Mouse (Mus musculus) megakaryocyte progenitor cell, adult 5-6 weeks (primary cell): Measurements from ENCODE around the gene Krt80. TPM values are rescaled to one million over a fixed set of nuclear protein-coding genes. Genes with fewer than 3 reads are reported as not detected.

ENCODE experiments used
- ATAC-seq: replicated peaks from 2 replicates; pipeline ENCODE4 v1.8.0; 2016; ENCODE audit warnings: mild to moderate bottlenecking, moderate TSS enrichment, inconsistent platforms; ENCODE audit not compliant: poor library complexity
- total RNA-seq, 2 experiments: library from RNA; stranded (forward) in 1 of 2; stranded (reverse) in 1 of 2; fragments of 157-497, 149-512 nt in 1 of 2; fragments of 200-1000 nt in 1 of 2; gene quantifications; 2 replicates each; pipeline versions ENCODE4 v1.2.3 to v1.2.4; 2015 to 2017

Gene Krt80
- total RNA-seq (2015) (1.8 and 3.1 TPM in 2 replicates), total RNA-seq (2017) (0.57 and 0.83 TPM in 2 replicates)

DNA sequence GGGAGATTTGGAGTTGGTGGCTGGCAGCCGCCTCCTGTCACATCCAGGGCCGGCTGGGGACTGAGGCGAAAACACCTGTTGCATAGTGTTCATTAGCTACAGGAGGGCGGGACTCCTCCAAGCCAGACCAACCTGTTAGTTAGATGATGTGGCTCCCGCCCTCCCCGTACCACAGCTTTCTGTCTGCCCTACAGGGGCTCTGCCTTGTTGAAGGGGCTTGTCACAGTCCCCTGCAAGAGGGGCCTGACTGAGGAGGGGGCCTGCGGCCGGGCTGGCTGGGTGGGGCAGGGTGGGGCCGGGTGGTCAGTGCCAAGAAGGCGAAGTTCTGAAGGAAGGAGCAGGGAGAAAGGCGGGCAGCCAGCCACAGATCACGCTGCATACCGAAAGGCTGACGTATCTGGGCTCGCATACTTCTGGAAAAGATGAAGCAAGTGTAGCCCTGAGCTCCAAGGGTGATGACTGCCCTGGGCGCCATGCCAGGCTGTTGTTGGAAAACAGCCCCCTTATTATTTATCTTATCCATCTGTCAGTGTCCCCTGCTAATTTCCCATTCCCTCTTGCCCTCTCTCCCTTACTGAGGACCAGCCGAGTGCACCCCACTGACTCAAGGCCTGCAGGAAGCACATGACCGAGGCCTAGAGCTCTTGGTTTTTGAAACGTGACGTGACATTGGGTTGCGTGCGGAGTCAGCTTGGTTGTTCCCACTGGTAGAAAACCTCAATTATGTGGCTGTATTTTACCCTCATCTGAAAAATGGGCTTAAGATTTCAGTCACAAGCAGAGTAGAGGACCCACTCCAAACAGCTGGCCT lies at the start of gene Krt80:
Krt80 (minus strand) TSS at position 62 of the 811 bp plus-strand sequence.
- ATAC-seq = no peak

- ATAC-seq = no peak
These were observed 49.0 kb upstream of the Krt80 start for GRCm38 (mm10) chr15:101418950-101419349.

- no peak for ATAC-seq
These were observed 45.0 kb upstream of the Krt80 start for GRCm38 (mm10) chr15:101414807-101415565.

- ATAC-seq = no peak
These were observed 44.1 kb upstream of the Krt80 start for GRCm38 (mm10) chr15:101413916-101414635.

GRCm38 (mm10) chr15:101412188-101412587 lies 42.2 kb upstream of the Krt80 start:
- no peak for ATAC-seq

GRCm38 (mm10) chr15:101410775-101411174 lies 40.8 kb upstream of the Krt80 start, which contains the start of gene Krt7:
Krt7 (plus strand) TSS chr15:101411043.
- peak; percentile 78 for ATAC-seq

GRCm38 (mm10) chr15:101398269-101398668 lies 28.3 kb upstream of the Krt80 start:
- ATAC-seq = no peak

DNA sequence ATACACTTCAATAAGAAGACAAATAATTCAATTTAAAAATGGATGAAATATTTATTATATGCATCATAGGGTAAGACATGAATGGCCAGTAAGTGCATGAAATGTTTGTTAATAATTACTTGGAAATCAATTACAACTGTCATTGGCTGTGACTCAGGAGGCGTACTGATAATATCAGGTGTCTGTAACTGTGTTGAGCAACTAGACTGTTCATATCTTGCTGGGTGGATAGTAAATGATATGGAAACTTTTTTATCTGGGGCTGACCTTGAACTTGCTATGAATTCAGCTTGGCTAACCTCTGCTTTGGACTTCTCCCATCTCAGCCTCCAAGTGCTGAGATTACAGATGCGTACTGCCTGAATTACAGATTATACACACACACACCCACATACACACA lies 27.7 kb upstream of the Krt80 start:
- ATAC-seq = no peak

DNA sequence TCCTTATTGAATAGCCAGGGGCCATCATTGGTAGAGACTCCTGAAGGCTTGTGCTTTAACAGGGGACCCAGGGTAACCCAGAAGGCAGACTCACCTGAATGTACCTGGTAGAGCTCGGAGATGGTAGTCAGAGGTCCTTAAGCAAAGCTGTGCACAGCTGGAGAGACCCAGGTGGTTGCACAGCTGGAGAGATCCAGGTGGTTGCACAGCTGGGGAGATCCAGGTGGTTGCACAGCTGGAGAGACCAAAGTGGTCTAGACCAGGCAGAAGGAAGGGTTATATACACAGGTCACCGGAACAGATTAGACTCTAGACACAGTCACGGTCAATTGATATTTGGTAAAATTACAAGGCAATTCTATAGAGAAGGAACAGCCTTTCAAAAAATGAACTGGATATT lies 27.0 kb upstream of the Krt80 start:
- no peak for ATAC-seq

GRCm38 (mm10) chr15:101396466-101396865 lies 26.5 kb upstream of the Krt80 start:
- no peak for ATAC-seq

GRCm38 (mm10) chr15:101394908-101395307 lies 24.9 kb upstream of the Krt80 start:
- no peak for ATAC-seq

DNA sequence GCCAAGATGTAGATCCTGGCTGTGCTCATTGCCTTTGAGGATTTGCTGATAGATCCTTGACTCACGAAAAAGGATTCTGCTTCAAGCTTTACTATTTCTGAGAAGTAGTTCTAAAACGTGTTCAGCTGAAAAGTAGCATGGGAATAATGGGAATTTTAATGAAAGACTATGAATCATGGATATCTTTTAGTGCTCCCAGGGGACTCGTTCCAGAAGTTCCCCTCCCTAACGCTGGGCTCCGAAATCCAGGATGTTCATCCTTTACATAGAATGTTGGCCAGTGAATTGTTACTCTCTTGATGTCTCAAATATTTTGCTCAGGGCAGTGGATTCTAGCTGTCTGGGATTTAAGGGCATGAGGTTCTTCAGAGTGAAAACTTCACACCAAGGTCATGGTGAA lies 22.3 kb upstream of the Krt80 start:
- ATAC-seq = no peak

DNA sequence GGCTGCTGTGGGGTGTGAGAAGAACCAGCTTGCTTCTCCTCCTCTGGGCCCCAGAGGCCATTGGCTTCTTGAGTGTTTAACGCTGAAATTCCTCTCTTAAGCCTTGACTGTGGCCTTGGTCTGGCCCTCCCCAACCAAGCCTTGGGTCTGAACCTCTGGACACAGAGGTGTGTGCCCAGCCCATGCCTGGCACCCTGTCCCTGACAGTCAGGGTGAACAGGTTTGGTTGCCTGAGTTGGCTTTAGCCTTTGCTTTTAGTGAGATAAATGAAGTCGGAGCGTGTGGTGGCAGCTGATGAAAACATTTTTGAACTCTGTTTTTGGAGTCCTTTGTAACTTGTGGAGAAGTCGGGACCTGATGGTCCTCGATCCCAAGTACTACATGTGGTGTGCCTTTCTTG lies 20.2 kb upstream of the Krt80 start:
- ATAC-seq = no peak

- ATAC-seq = peak; percentile 64
These were observed 18.1 kb upstream of the Krt80 start for GRCm38 (mm10) chr15:101388034-101388541.

GRCm38 (mm10) chr15:101387176-101387575 lies 17.2 kb upstream of the Krt80 start:
- no peak for ATAC-seq

- ATAC-seq = no peak
These were observed 15.1 kb upstream of the Krt80 start for GRCm38 (mm10) chr15:101385064-101385463.

DNA sequence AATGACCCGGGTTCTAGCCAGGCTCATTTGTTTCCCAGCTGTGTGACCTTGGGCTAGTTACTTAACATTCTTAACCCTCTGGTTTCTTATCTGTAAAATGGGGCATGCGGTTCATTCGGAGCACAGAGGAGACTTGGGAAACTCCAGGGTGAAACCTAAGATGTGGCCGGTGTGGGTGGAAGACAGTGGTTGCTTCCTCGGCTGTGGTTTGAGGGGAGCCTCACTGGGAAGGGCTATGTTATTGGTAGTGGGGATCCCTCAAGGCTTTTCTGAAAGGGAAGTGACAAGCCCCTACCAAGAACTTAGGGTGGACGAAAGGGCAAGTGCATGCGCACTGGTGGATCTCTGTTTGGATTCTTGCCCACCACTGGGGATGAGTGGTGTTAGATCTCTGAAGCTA lies 14.6 kb upstream of the Krt80 start:
- peak; percentile 42 for ATAC-seq

- no peak for ATAC-seq
These were observed 12.8 kb upstream of the Krt80 start for GRCm38 (mm10) chr15:101382811-101383210.

GRCm38 (mm10) chr15:101381758-101382157 lies 11.8 kb upstream of the Krt80 start:
- ATAC-seq = no peak

DNA sequence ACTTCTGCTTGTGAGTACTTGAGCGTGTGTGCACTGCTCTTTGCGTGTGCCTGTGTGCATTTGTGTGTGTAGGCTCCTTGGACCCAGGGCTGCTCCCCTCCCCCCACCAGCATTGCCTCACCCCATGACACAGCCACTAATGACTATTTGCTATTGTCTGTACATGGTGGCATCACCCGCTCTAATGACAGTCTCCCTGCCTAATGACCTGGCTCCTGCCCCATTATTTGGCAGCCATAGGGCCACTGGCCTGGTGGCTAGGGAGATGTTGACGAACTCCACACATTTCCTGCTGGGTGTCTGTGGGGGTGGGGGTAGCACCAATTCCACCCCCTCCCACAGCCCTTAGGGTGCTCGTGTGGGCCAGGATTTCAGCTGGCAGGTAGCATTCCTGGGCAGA lies 8.7 kb upstream of the Krt80 start:
- no peak for ATAC-seq

DNA sequence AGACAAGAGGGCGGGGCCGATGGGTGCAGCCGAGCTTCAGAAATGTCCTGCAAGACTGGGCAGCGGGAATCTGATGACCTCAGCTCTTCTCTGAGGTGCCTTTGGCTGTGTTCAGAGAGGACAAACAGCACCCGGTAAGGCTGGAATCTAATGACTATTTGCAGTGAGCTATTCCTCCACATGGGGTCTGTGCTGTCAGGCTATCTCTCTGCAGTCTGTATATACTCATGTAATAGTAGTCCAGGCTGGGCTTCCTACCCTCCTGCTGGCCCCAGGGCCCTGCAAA lies 6.8 kb upstream of the Krt80 start:
- no peak for ATAC-seq
